Mouse (Mus musculus) ES-Bruce4 (cell line): ENCODE measurements at regions not wholly inside any gene's neighbourhood (a gene's known extent, or its start where the extent isn't known, plus 50 kb on each side); places are given as distances from the start of the nearest gene placed in this dataset.
"Not testable (repeated sequence)": the region's sequence is repeated elsewhere in the genome, so short reads cannot be mapped to it uniquely, and the experiment has no call there.

Experiments
- H3K27ac ChIP-seq: 2 replicates; pipeline ENCODE4 v1.5.1; 2012; ENCODE audit warnings: low read length, inconsistent platforms; ENCODE audit not compliant: insufficient read depth
- H3K27me3 ChIP-seq: 2 replicates; pipeline ENCODE4 v1.6.1; 2012; ENCODE audit warnings: mild to moderate bottlenecking, low read length, inconsistent platforms; ENCODE audit not compliant: control insufficient read depth, poor library complexity, insufficient read depth, severe bottlenecking
- H3K36me3 ChIP-seq: 2 replicates; pipeline ENCODE4 v1.6.1; 2012; ENCODE audit warnings: inconsistent platforms, mild to moderate bottlenecking, low read length, moderate library complexity; ENCODE audit not compliant: control insufficient read depth, poor library complexity, insufficient read depth, severe bottlenecking
- H3K4me1 ChIP-seq: one replicate; pipeline ENCODE4 v1.8.1; 2011; ENCODE audit warnings: low read length; ENCODE audit not compliant: control insufficient read depth, insufficient read depth
- H3K4me3 ChIP-seq: 2 replicates; pipeline ENCODE4 v1.5.1; 2011; ENCODE audit warnings: low read depth, mild to moderate bottlenecking, low read length
- H3K9ac ChIP-seq: 2 replicates; pipeline ENCODE4 v1.6.1; 2012; ENCODE audit warnings: low read depth, mild to moderate bottlenecking, inconsistent platforms; ENCODE audit not compliant: poor library complexity, severe bottlenecking
- H3K9me3 ChIP-seq: replicated peaks from 2 replicates; pipeline ENCODE4 v1.6.1; 2012; ENCODE audit warnings: mild to moderate bottlenecking, low read length, inconsistent platforms; ENCODE audit not compliant: control insufficient read depth, poor library complexity, insufficient read depth, severe bottlenecking
- CTCF ChIP-seq: IDR thresholded peaks from one replicate; pipeline ENCODE4 v1.8.1; 2011; ENCODE audit warnings: low read depth, low read length
- EP300 ChIP-seq: IDR thresholded peaks from 2 replicates; pipeline ENCODE4 v1.6.1; 2011; ENCODE audit warnings: low read depth, low read length; ENCODE audit not compliant: insufficient read depth
- POLR2A ChIP-seq: IDR thresholded peaks from one replicate; pipeline ENCODE4 v1.8.1; 2011; ENCODE audit warnings: low read length; ENCODE audit not compliant: insufficient read depth

DNA sequence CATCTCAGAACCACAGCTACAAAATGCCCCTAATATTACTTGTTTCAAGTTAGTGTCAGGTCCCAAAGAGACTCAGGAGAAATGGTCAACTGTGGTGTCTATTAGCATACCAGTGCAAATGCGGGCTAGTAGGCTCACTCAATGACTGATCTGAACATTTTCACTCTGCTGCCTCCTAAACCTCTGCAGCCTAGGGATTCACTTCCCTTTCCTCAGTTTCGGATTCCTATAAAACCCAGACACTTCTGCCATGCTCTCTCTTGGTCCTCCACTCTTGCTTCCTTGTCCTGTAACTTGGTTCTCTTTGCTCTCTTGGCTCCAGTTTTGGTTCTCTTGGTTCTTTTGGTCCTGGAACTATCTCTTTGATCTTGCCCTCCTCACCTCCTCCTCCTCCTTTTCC is 206.3 kb upstream of the Spef2 start:
- Histone ChIP-seq H3K4me1 (no peaks in the 10 kb centered on the region), H3K9me3 (no peaks in the 10 kb centered on the region), H3K4me3 (no peak overlapping the region), H3K9ac (no peak overlapping the region), H3K27ac (no peak overlapping the region), H3K27me3 (no peaks in the 10 kb centered on the region), H3K36me3 (no peaks in the 10 kb centered on the region)
- TF ChIP-seq EP300 (no peak), CTCF (no peak), POLR2A (no peak)

- Histone ChIP-seq H3K4me1 (no peaks in the 10 kb centered on the region), H3K4me3 (no peak overlapping the region), H3K9ac (no peak overlapping the region), H3K36me3 (no peaks in the 10 kb centered on the region), H3K9me3 (peaks cover 2% of the 10 kb centered on the region; the same call in 1 of the 2 replicates), H3K27me3 (no peaks in the 10 kb centered on the region), H3K27ac (no peak overlapping the region)
- TF ChIP-seq POLR2A (no peak), CTCF (no peak), EP300 (no peak)
These were observed 202.0 kb upstream of the Prlr start for GRCm38 (mm10) chr15:9974999-9975398.

- Histone ChIP-seq H3K27ac (no peak overlapping the region), H3K4me3 (no peak overlapping the region), H3K9me3 (no peaks in the 10 kb centered on the region), H3K27me3 (no peaks in the 10 kb centered on the region), H3K9ac (no peak overlapping the region), H3K4me1 (no peaks in the 10 kb centered on the region), H3K36me3 (no peaks in the 10 kb centered on the region)
- TF ChIP-seq POLR2A (no peak), CTCF (no peak), EP300 (no peak)
These were observed 165.5 kb upstream of the Prlr start for GRCm38 (mm10) chr15:10011289-10012234.

- no peaks in the 10 kb centered on the region for H3K4me1 ChIP-seq
- H3K36me3 ChIP-seq, result no peaks in the 10 kb centered on the region
- no peak overlapping the region for H3K27ac ChIP-seq
- H3K4me3 ChIP-seq, result no peak overlapping the region
- H3K9me3 ChIP-seq, result no peaks in the 10 kb centered on the region
- TF ChIP-seq EP300, result no peak
- no peak for TF ChIP-seq POLR2A
- TF ChIP-seq CTCF, result no peak
- no peak overlapping the region for H3K9ac ChIP-seq
- no peaks in the 10 kb centered on the region for H3K27me3 ChIP-seq
These were observed 159.8 kb upstream of the Prlr start for GRCm38 (mm10) chr15:10017216-10017615.

GRCm38 (mm10) chr15:10029902-10030301 is 147.1 kb upstream of the Prlr start:
- H3K27ac ChIP-seq, result no peak overlapping the region
- TF ChIP-seq POLR2A (no peak), EP300 (no peak), CTCF (no peak)
- H3K9me3 ChIP-seq, result no peaks in the 10 kb centered on the region
- H3K27me3 ChIP-seq, result no peaks in the 10 kb centered on the region
- H3K4me1 ChIP-seq, result no peaks in the 10 kb centered on the region
- no peak overlapping the region for H3K9ac ChIP-seq
- H3K36me3 ChIP-seq, result no peaks in the 10 kb centered on the region
- no peak overlapping the region for H3K4me3 ChIP-seq

DNA sequence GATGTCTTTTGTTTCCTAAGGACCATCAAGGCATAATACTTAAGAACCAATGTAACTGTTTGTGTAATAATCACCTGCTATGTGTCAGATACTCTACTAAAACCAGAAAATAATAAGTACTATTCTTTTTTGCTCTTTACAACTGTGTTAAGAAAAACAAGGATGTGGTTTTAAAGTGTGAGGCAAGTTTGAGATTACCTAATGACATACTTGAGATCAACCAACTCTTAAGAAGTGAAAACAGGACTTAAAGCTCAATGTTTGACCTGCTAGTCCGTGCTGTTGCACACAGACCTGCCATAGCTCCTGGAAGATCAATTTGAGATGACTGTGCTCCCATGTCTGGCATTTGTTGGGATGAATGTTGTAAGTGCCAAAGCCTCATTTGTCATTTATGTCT is 141.5 kb upstream of the Prlr start:
- Histone ChIP-seq H3K27ac (no peak overlapping the region), H3K9me3 (no peaks in the 10 kb centered on the region), H3K27me3 (no peaks in the 10 kb centered on the region), H3K4me3 (no peak overlapping the region), H3K9ac (no peak overlapping the region), H3K36me3 (no peaks in the 10 kb centered on the region), H3K4me1 (peaks cover 2% of the 10 kb centered on the region)
- TF ChIP-seq CTCF, result no peak
- TF ChIP-seq POLR2A, result no peak
- no peak for TF ChIP-seq EP300

DNA sequence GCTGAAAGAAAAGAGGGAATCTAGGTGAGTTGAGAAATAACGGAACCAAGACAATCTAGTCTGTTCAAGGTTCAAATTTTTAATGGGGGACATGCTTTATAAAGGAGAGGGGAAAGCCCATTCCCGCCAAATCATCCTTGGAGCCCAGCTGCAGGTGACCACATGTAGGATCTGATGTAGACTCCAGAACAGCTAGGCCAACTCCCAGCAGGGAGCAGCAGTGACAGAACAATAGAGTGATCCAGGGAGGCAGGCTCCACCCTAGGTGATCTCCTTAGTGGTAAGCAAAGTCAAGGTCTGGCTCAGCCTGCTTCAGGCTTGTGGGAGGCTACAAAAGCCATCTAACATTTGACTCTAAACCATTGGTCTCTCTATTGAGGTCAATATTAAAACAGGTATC is 140.5 kb upstream of the Prlr start:
- H3K4me1 ChIP-seq, H3K9me3 ChIP-seq, H3K9ac ChIP-seq, H3K27me3 ChIP-seq, H3K27ac ChIP-seq, H3K4me3 ChIP-seq, H3K36me3 ChIP-seq: not testable (repeated sequence)
